Mouse (Mus musculus): ENCODE measurements around the gene Plek2. TPM values are rescaled to one million over a fixed set of nuclear protein-coding genes. Genes with fewer than 3 reads are reported as not detected.
"Not testable (repeated sequence)": the region's sequence is repeated elsewhere in the genome, so short reads cannot be mapped to it uniquely, and the experiment has no call there.

Gene Plek2
- polyA plus RNA-seq, 1 experiment from 2014 or later, result 2.4 TPM

- WGBS, result 66% methylated on average over 4 of the region's 4 CpGs
These were observed 29.7 kb upstream of the Plek2 start for GRCm38 (mm10) chr12:78936494-78936893.

DNA sequence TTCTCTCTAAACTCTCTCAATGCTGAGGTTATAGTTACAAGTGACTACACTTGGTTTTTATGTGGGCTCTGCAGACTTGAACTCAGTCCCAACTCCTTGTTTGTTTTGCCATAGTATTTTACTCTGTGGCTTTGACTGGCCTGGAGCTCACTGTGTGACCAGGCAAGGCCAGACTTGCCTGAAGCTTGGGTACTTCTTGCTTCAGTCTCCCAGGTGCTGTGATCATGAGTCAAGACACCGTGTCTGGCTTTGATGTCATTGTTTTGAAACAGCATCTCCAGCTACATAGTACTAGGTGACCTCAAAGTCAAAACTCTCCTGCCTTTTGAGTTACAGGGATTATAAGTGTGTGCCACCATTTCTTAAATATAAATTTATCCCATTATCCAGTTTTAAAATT, 23.1 kb upstream of the Plek2 start:
- H3K9me3 ChIP-seq (ENCODE audit: control insufficient read depth, low read length), result no peaks in the 10 kb centered on the region
- ATAC-seq (ENCODE audit: low read depth), result no peak
- H3K36me3 ChIP-seq (ENCODE audit: control insufficient read depth, insufficient read depth, low read length), result no peaks in the 10 kb centered on the region
- H3K9ac ChIP-seq (replicated peaks; ENCODE audit: low read depth, low read length), result no peak overlapping the region
- H3K4me3 ChIP-seq (ENCODE audit: low read depth, low read length), result no peak overlapping the region
- no peak overlapping the region for H3K27ac ChIP-seq (ENCODE audit: low read depth, low read length)
- no peaks in the 10 kb centered on the region for H3K27me3 ChIP-seq (ENCODE audit: control insufficient read depth, insufficient read depth, low read length)
- no peaks in the 10 kb centered on the region for H3K4me1 ChIP-seq (ENCODE audit: control insufficient read depth, insufficient read depth, low read length)
- H3K4me2 ChIP-seq (ENCODE audit: low read depth, low read length), result no peak overlapping the region
- WGBS, result 68% methylated on average over 1 of the region's 1 CpGs

More at GRCm38 (mm10) chr12:78936494-78936893, 29.7 kb upstream of the Plek2 start:
- no peak overlapping the region for H3K4me2 ChIP-seq (ENCODE audit: low read depth, low read length)
- H3K27ac ChIP-seq (ENCODE audit: low read depth, low read length), result no peak overlapping the region
- no peaks in the 10 kb centered on the region for H3K4me1 ChIP-seq (ENCODE audit: control insufficient read depth, insufficient read depth, low read length)
- no peak for ATAC-seq (ENCODE audit: low read depth)
- H3K27me3 ChIP-seq (ENCODE audit: control insufficient read depth, insufficient read depth, low read length), result no peaks in the 10 kb centered on the region
- H3K36me3 ChIP-seq (ENCODE audit: control insufficient read depth, insufficient read depth, low read length), result no peaks in the 10 kb centered on the region
- H3K9me3 ChIP-seq (ENCODE audit: control insufficient read depth, low read length), result no peaks in the 10 kb centered on the region
- H3K9ac ChIP-seq (replicated peaks; ENCODE audit: low read depth, low read length), result no peak overlapping the region
- no peak overlapping the region for H3K4me3 ChIP-seq (ENCODE audit: low read depth, low read length)

DNA sequence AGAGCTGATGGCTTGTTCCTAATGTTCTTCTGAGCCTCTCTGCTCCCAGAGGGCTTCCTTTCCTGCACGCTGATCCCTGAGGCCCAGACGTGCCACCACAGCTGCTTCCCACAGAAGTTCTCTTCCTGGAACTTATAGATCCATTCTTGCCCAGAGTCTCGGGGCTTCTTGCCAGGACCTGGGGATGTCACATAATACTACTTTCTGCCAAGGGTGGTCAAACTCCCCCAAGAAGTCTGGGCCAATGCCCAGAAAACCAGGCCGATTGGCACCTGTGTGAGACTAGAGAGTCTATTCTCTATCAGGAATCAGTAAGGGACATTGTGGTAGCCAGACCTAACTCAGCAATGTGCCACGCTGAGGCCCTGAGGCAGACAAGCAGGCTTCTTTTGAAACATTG, 20.5 kb upstream of the Plek2 start:
- H3K27me3 ChIP-seq (ENCODE audit: control insufficient read depth, insufficient read depth, low read length), result no peaks in the 10 kb centered on the region
- H3K4me1 ChIP-seq (ENCODE audit: control insufficient read depth, insufficient read depth, low read length), result no peaks in the 10 kb centered on the region
- H3K36me3 ChIP-seq (ENCODE audit: control insufficient read depth, insufficient read depth, low read length), result no peaks in the 10 kb centered on the region
- H3K4me2 ChIP-seq (ENCODE audit: low read depth, low read length), result no peak overlapping the region
- no peak overlapping the region for H3K9ac ChIP-seq (replicated peaks; ENCODE audit: low read depth, low read length)
- ATAC-seq (ENCODE audit: low read depth), result no peak
- H3K4me3 ChIP-seq (ENCODE audit: low read depth, low read length), result no peak overlapping the region
- WGBS, result 75% methylated on average over 5 of the region's 5 CpGs
- H3K9me3 ChIP-seq (ENCODE audit: control insufficient read depth, low read length), result no peaks in the 10 kb centered on the region
- H3K27ac ChIP-seq (ENCODE audit: low read depth, low read length), result no peak overlapping the region

- 0 out of 2 replicates have a peak, but pooled peaks cover 2% of the 10 kb centered on the region for H3K4me1 ChIP-seq (ENCODE audit: control insufficient read depth, insufficient read depth, low read length)
- WGBS, result 92% methylated on average over 7 of the region's 7 CpGs
- no peak overlapping the region for H3K9ac ChIP-seq (replicated peaks; ENCODE audit: low read depth, low read length)
- H3K4me2 ChIP-seq (ENCODE audit: low read depth, low read length), result no peak overlapping the region
- ATAC-seq (ENCODE audit: low read depth), result no peak
- H3K27ac ChIP-seq (ENCODE audit: low read depth, low read length), result no peak overlapping the region
- H3K4me3 ChIP-seq (ENCODE audit: low read depth, low read length), result no peak overlapping the region
- no peaks in the 10 kb centered on the region for H3K27me3 ChIP-seq (ENCODE audit: control insufficient read depth, insufficient read depth, low read length)
- H3K36me3 ChIP-seq (ENCODE audit: control insufficient read depth, insufficient read depth, low read length), result no peaks in the 10 kb centered on the region
- no peaks in the 10 kb centered on the region for H3K9me3 ChIP-seq (ENCODE audit: control insufficient read depth, low read length)
These were observed 16.9 kb upstream of the Plek2 start for GRCm38 (mm10) chr12:78923539-78924189.

DNA sequence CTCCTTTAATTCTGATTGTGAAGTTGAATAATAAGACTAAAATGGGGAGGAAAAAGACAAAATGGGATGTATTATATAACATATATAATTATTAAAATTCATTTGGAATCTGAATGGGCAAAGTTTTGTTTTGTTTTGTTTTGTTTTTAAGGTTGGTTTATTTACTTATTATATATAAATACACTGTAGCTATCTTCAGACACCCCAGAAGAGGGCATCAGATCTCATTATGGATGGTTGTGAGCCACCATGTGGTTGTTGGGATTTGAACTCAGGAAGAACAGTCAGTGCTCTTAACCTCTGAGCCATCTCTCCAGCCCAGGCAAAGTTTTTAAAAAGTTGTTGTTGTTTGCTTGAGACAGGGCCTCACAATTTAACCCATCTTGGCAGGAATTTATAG, 16.2 kb upstream of the Plek2 start:
- not testable (repeated sequence) for H3K9ac ChIP-seq (replicated peaks; ENCODE audit: low read depth, low read length); H3K36me3 ChIP-seq (ENCODE audit: control insufficient read depth, insufficient read depth, low read length); H3K4me3 ChIP-seq (ENCODE audit: low read depth, low read length)

DNA sequence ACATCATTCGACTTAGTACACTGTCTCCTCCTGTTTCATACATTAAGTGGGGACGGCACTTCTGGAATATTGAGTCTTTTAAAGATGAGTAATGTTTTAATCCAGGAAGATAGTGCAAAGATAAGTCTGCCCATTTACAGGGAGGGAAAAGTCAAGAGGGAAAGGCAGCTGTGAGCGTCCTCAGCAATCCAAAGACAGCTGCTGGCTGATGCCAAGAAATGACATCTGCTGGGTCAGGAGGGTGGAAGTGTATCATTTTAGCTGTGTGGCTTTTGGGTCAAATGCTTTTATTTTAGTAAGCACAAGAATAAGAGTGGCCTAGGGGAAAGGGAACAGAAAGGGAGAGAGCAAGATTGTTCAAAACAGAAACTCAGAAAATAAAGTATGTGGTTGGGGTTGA, 15.3 kb upstream of the Plek2 start:
- Histone ChIP-seq H3K36me3 (ENCODE audit: control insufficient read depth, insufficient read depth, low read length) (no peaks in the 10 kb centered on the region), H3K9ac (replicated peaks; ENCODE audit: low read depth, low read length) (no peak overlapping the region), H3K4me1 (ENCODE audit: control insufficient read depth, insufficient read depth, low read length) (0 out of 2 replicates have a peak, but pooled peaks cover 2% of the 10 kb centered on the region), H3K4me2 (ENCODE audit: low read depth, low read length) (no peak overlapping the region), H3K27me3 (ENCODE audit: control insufficient read depth, insufficient read depth, low read length) (no peaks in the 10 kb centered on the region), H3K9me3 (ENCODE audit: control insufficient read depth, low read length) (no peaks in the 10 kb centered on the region), H3K4me3 (ENCODE audit: low read depth, low read length) (no peak overlapping the region), H3K27ac (ENCODE audit: low read depth, low read length) (no peak overlapping the region)
- WGBS, result 89% methylated on average over 3 of the region's 3 CpGs
- no peak for ATAC-seq (ENCODE audit: low read depth)

More for the DNA sequence above, 16.2 kb upstream of the Plek2 start:
- ATAC-seq (ENCODE audit: low read depth); H3K9me3 ChIP-seq (ENCODE audit: control insufficient read depth, low read length); H3K4me2 ChIP-seq (ENCODE audit: low read depth, low read length); H3K27ac ChIP-seq (ENCODE audit: low read depth, low read length); H3K4me1 ChIP-seq (ENCODE audit: control insufficient read depth, insufficient read depth, low read length); H3K27me3 ChIP-seq (ENCODE audit: control insufficient read depth, insufficient read depth, low read length): not testable (repeated sequence)

DNA sequence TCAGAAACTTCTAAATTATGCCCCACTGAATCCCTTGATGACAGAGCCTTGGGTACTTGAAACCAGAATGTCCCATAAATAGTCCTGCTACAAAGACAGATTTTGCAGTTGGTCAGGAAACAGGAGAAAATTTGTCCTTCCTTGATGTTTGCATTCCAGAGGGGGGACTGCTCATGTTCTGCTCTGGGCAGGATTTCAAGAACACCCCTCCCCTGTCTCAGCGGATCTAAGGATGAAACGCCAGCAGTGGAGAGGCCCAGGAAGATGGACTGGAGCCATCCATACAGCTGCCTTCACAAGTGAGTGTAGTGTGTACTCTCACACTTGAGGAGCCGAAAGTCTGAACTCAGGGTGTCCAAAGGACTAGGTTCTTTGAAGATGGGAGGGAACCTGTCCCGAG, 14.7 kb upstream of the Plek2 start:
- H3K4me3 ChIP-seq (ENCODE audit: low read depth, low read length), result no peak overlapping the region
- H3K27ac ChIP-seq (ENCODE audit: low read depth, low read length), result no peak overlapping the region
- H3K36me3 ChIP-seq (ENCODE audit: control insufficient read depth, insufficient read depth, low read length), result no peaks in the 10 kb centered on the region
- ATAC-seq (ENCODE audit: low read depth), result no peak
- no peaks in the 10 kb centered on the region for H3K9me3 ChIP-seq (ENCODE audit: control insufficient read depth, low read length)
- WGBS, result 73% methylated on average over 4 of the region's 4 CpGs
- no peak overlapping the region for H3K4me2 ChIP-seq (ENCODE audit: low read depth, low read length)
- H3K9ac ChIP-seq (replicated peaks; ENCODE audit: low read depth, low read length), result no peak overlapping the region
- H3K27me3 ChIP-seq (ENCODE audit: control insufficient read depth, insufficient read depth, low read length), result no peaks in the 10 kb centered on the region
- 0 out of 2 replicates have a peak, but pooled peaks cover 2% of the 10 kb centered on the region for H3K4me1 ChIP-seq (ENCODE audit: control insufficient read depth, insufficient read depth, low read length)

- 29% methylated on average over 16 of the region's 16 CpGs for WGBS
- Histone ChIP-seq H3K9me3 (ENCODE audit: control insufficient read depth, low read length) (no peaks in the 10 kb centered on the region), H3K36me3 (ENCODE audit: control insufficient read depth, insufficient read depth, low read length) (no peaks in the 10 kb centered on the region), H3K9ac (replicated peaks; ENCODE audit: low read depth, low read length) (no peak overlapping the region), H3K4me2 (ENCODE audit: low read depth, low read length) (0 out of 2 replicates have a peak overlapping the region, but pooled peaks have one; percentile 23), H3K27me3 (ENCODE audit: control insufficient read depth, insufficient read depth, low read length) (no peaks in the 10 kb centered on the region), H3K4me1 (ENCODE audit: control insufficient read depth, insufficient read depth, low read length) (0 out of 2 replicates have a peak, but pooled peaks cover 2% of the 10 kb centered on the region), H3K4me3 (ENCODE audit: low read depth, low read length) (no peak overlapping the region), H3K27ac (ENCODE audit: low read depth, low read length) (no peak overlapping the region)
- ATAC-seq (ENCODE audit: low read depth), result peak; percentile 81
These were observed 12.4 kb upstream of the Plek2 start for GRCm38 (mm10) chr12:78919079-78919712.

Data from neural tube, embryonic 14.5 days (tissue).